Mouse (Mus musculus): Measurements from ENCODE around the gene Sclt1.
"Not testable (repeated sequence)": the region's sequence is repeated elsewhere in the genome, so short reads cannot be mapped to it uniquely, and the experiment has no call there.

The Sclt1 gene

GRCm38 (mm10) chr3:41742278-41742934 is at the start of gene Sclt1, which contains the start of gene D3Ertd751e:
Gene Sclt1 (minus strand): TSS chr3:41742514.
Gene D3Ertd751e (plus strand): TSS chr3:41742611.
- peak; percentile 98 for DNase-seq (ENCODE audit: low spot score)

GRCm38 (mm10) chr3:41762091-41762490 is 19.8 kb upstream of the Sclt1 start:
- DNase-seq (ENCODE audit: low spot score) = no peak

- no peak for DNase-seq (ENCODE audit: low spot score)
Measured at GRCm38 (mm10) chr3:41754556-41754955, 12.2 kb upstream of the Sclt1 start.

GRCm38 (mm10) chr3:41743436-41743835 is 1.1 kb upstream of the Sclt1 start:
- DNase-seq (ENCODE audit: low spot score) = no peak

- no peak for DNase-seq (ENCODE audit: low spot score)
Measured at GRCm38 (mm10) chr3:41741601-41742277, 575 bp downstream of the Sclt1 start.

- DNase-seq (ENCODE audit: low spot score) = no peak
Measured at GRCm38 (mm10) chr3:41695681-41696080, 46.6 kb downstream of the Sclt1 start.

- no peak for DNase-seq (ENCODE audit: low spot score)
Measured at GRCm38 (mm10) chr3:41692440-41693142, 49.7 kb downstream of the Sclt1 start.

GRCm38 (mm10) chr3:41690114-41690640 is 52.1 kb downstream of the Sclt1 start:
- not testable (repeated sequence) for DNase-seq (ENCODE audit: low spot score)

- DNase-seq (ENCODE audit: low spot score) = no peak
Measured at GRCm38 (mm10) chr3:41686396-41686795, 55.9 kb downstream of the Sclt1 start.

- no peak for DNase-seq (ENCODE audit: low spot score)
Measured at GRCm38 (mm10) chr3:41682084-41682483, 60.2 kb downstream of the Sclt1 start.

GRCm38 (mm10) chr3:41676648-41677047 is 65.7 kb downstream of the Sclt1 start:
- no peak for DNase-seq (ENCODE audit: low spot score)

- DNase-seq (ENCODE audit: low spot score) = no peak
Measured at GRCm38 (mm10) chr3:41674778-41675177, 67.5 kb downstream of the Sclt1 start.

- DNase-seq (ENCODE audit: low spot score) = no peak
Measured at GRCm38 (mm10) chr3:41655642-41656041, 86.7 kb downstream of the Sclt1 start.

GRCm38 (mm10) chr3:41620971-41621370 is 121.3 kb downstream of the Sclt1 start:
- no peak for DNase-seq (ENCODE audit: low spot score)

GRCm38 (mm10) chr3:41618488-41618887 is 123.8 kb downstream of the Sclt1 start:
- DNase-seq (ENCODE audit: low spot score) = no peak

- no peak for DNase-seq (ENCODE audit: low spot score)
Measured at GRCm38 (mm10) chr3:41618036-41618435, 124.3 kb downstream of the Sclt1 start.

GRCm38 (mm10) chr3:41614230-41614985 is 127.9 kb downstream of the Sclt1 start:
- DNase-seq (ENCODE audit: low spot score) = no peak

- no peak for DNase-seq (ENCODE audit: low spot score)
Measured at GRCm38 (mm10) chr3:41613706-41614105, 128.6 kb downstream of the Sclt1 start.

- no peak for DNase-seq (ENCODE audit: low spot score)
Measured at GRCm38 (mm10) chr3:41612211-41612610, 130.1 kb downstream of the Sclt1 start.

- DNase-seq (ENCODE audit: low spot score) = no peak
Measured at GRCm38 (mm10) chr3:41609071-41609470, 133.2 kb downstream of the Sclt1 start.

- DNase-seq (ENCODE audit: low spot score) = no peak
Measured at GRCm38 (mm10) chr3:41607467-41607866, 134.8 kb downstream of the Sclt1 start.

- DNase-seq (ENCODE audit: low spot score) = no peak
Measured at GRCm38 (mm10) chr3:41607050-41607449, 135.3 kb downstream of the Sclt1 start.
